Mouse (Mus musculus): Measurements from ENCODE around the gene Sipa1l1. TPM values are rescaled to one million over a fixed set of nuclear protein-coding genes. Genes with fewer than 3 reads are reported as not detected.

The Sipa1l1 gene
- polyA plus RNA-seq, 2 experiments: 2.6 to 2.7 TPM

- no peak overlapping the region for H3K27ac ChIP-seq
- WGBS (ENCODE audit: insufficient replicate concordance): 47% methylated on average over 4 of the region's 4 CpGs
- no peaks in the 10 kb centered on the region for H3K27me3 ChIP-seq (ENCODE audit: control insufficient read depth, insufficient read depth, low read length)
- no peaks in the 10 kb centered on the region for H3K9me3 ChIP-seq (ENCODE audit: control insufficient read depth, low read length)
- TF ChIP-seq CTCF (IDR thresholded peaks at IDR 0.05; ENCODE audit: low read depth) (no peak), EP300 (IDR thresholded peaks at IDR 0.05; ENCODE audit: low read depth) (no peak)
- peaks cover 0 to 6% of the 10 kb centered on the region in 2 experiments; a peak in 2 of 4 replicates for H3K4me1 ChIP-seq (replicated peaks; ENCODE audit: control insufficient read depth in 2 of 2, insufficient read depth in 2 of 2, low read length in 1 of 2)
- no peak for DNase-seq (ENCODE audit: low read depth in 3 of 3, low spot score in 3 of 3)
- H3K9ac ChIP-seq (replicated peaks): no peak overlapping the region
- H3K4me2 ChIP-seq (ENCODE audit: low read depth): no peak overlapping the region
- no peaks in the 10 kb centered on the region for H3K36me3 ChIP-seq (replicated peaks; ENCODE audit: control insufficient read depth, insufficient read depth, low read depth)
- no peak for ATAC-seq (ENCODE audit: insufficient read depth)
- no peak overlapping the region for H3K4me3 ChIP-seq (ENCODE audit: insufficient read depth in 1 of 2, low read depth in 2 of 2, low read length in 2 of 2)
Measured at GRCm38 (mm10) chr12:82334550-82334949, 165.4 kb downstream of the Sipa1l1 start.

- no peak for ATAC-seq (ENCODE audit: insufficient read depth)
- WGBS (ENCODE audit: insufficient replicate concordance): 30% methylated on average over 1 of the region's 1 CpGs
Measured at GRCm38 (mm10) chr12:82335095-82335494, 166.0 kb downstream of the Sipa1l1 start.

GRCm38 (mm10) chr12:82338550-82338949 is 169.4 kb downstream of the Sipa1l1 start:
- no peak overlapping the region for H3K4me2 ChIP-seq (ENCODE audit: low read depth)
- no peaks in the 10 kb centered on the region for H3K27me3 ChIP-seq (ENCODE audit: control insufficient read depth, insufficient read depth, low read length)
- no peak overlapping the region for H3K4me3 ChIP-seq (ENCODE audit: insufficient read depth in 1 of 2, low read depth in 2 of 2, low read length in 2 of 2)
- no peaks in the 10 kb centered on the region for H3K36me3 ChIP-seq (replicated peaks; ENCODE audit: control insufficient read depth, insufficient read depth, low read depth)
- DNase-seq (ENCODE audit: low read depth in 3 of 3, low spot score in 3 of 3) (no peak), ATAC-seq (ENCODE audit: insufficient read depth) (no peak)
- H3K9me3 ChIP-seq (ENCODE audit: control insufficient read depth, low read length): no peaks in the 10 kb centered on the region
- peaks cover 0 to under 1% of the 10 kb centered on the region in 2 experiments; a peak in 2 of 4 replicates for H3K4me1 ChIP-seq (replicated peaks; ENCODE audit: control insufficient read depth in 2 of 2, insufficient read depth in 2 of 2, low read length in 1 of 2)
- 58% methylated on average over 4 of the region's 4 CpGs for WGBS (ENCODE audit: insufficient replicate concordance)
- H3K9ac ChIP-seq (replicated peaks): no peak overlapping the region
- TF ChIP-seq EP300 (IDR thresholded peaks at IDR 0.05; ENCODE audit: low read depth) (no peak), CTCF (IDR thresholded peaks at IDR 0.05; ENCODE audit: low read depth) (no peak)
- H3K27ac ChIP-seq: no peak overlapping the region

More at GRCm38 (mm10) chr12:82335095-82335494, 166.0 kb downstream of the Sipa1l1 start:
- H3K4me3 ChIP-seq (ENCODE audit: insufficient read depth in 1 of 2, low read depth in 2 of 2, low read length in 2 of 2): no peak overlapping the region
- peaks cover 0 to 6% of the 10 kb centered on the region in 2 experiments; a peak in 2 of 4 replicates for H3K4me1 ChIP-seq (replicated peaks; ENCODE audit: control insufficient read depth in 2 of 2, insufficient read depth in 2 of 2, low read length in 1 of 2)
- H3K4me2 ChIP-seq (ENCODE audit: low read depth): no peak overlapping the region
- no peaks in the 10 kb centered on the region for H3K9me3 ChIP-seq (ENCODE audit: control insufficient read depth, low read length)
- TF ChIP-seq CTCF (IDR thresholded peaks at IDR 0.05; ENCODE audit: low read depth): no peak
- TF ChIP-seq EP300 (IDR thresholded peaks at IDR 0.05; ENCODE audit: low read depth): no peak
- H3K27ac ChIP-seq: no peak overlapping the region
- H3K9ac ChIP-seq (replicated peaks): no peak overlapping the region
- no peaks in the 10 kb centered on the region for H3K36me3 ChIP-seq (replicated peaks; ENCODE audit: control insufficient read depth, insufficient read depth, low read depth)
- H3K27me3 ChIP-seq (ENCODE audit: control insufficient read depth, insufficient read depth, low read length): no peaks in the 10 kb centered on the region
- no peak for DNase-seq (ENCODE audit: low read depth in 3 of 3, low spot score in 3 of 3)

- no peak overlapping the region for H3K9ac ChIP-seq (replicated peaks)
- ATAC-seq (ENCODE audit: insufficient read depth): no peak
Measured at GRCm38 (mm10) chr12:82339221-82339861, 170.2 kb downstream of the Sipa1l1 start.

GRCm38 (mm10) chr12:82340196-82340918 is 171.2 kb downstream of the Sipa1l1 start:
- no peak overlapping the region for H3K4me2 ChIP-seq (ENCODE audit: low read depth)
- no peak for ATAC-seq (ENCODE audit: insufficient read depth)
- DNase-seq (ENCODE audit: low read depth in 3 of 3, low spot score in 3 of 3): no peak
- H3K27me3 ChIP-seq (ENCODE audit: control insufficient read depth, insufficient read depth, low read length): no peaks in the 10 kb centered on the region
- no peak overlapping the region for H3K27ac ChIP-seq
- no peak overlapping the region for H3K4me3 ChIP-seq (ENCODE audit: insufficient read depth in 1 of 2, low read depth in 2 of 2, low read length in 2 of 2)
- WGBS (ENCODE audit: insufficient replicate concordance): 52% methylated on average over 6 of the region's 6 CpGs
- no peaks in the 10 kb centered on the region; a peak in 2 of 4 replicates for H3K4me1 ChIP-seq (replicated peaks; ENCODE audit: control insufficient read depth in 2 of 2, insufficient read depth in 2 of 2, low read length in 1 of 2)
- no peak overlapping the region for H3K9ac ChIP-seq (replicated peaks)
- no peaks in the 10 kb centered on the region for H3K9me3 ChIP-seq (ENCODE audit: control insufficient read depth, low read length)
- no peak for TF ChIP-seq EP300 (IDR thresholded peaks at IDR 0.05; ENCODE audit: low read depth)
- no peak for TF ChIP-seq CTCF (IDR thresholded peaks at IDR 0.05; ENCODE audit: low read depth)
- H3K36me3 ChIP-seq (replicated peaks; ENCODE audit: control insufficient read depth, insufficient read depth, low read depth): no peaks in the 10 kb centered on the region

More at GRCm38 (mm10) chr12:82339221-82339861, 170.2 kb downstream of the Sipa1l1 start:
- Histone ChIP-seq H3K4me1 (replicated peaks; ENCODE audit: control insufficient read depth in 2 of 2, insufficient read depth in 2 of 2, low read length in 1 of 2) (no peaks in the 10 kb centered on the region; a peak in 2 of 4 replicates), H3K36me3 (replicated peaks; ENCODE audit: control insufficient read depth, insufficient read depth, low read depth) (no peaks in the 10 kb centered on the region), H3K27me3 (ENCODE audit: control insufficient read depth, insufficient read depth, low read length) (no peaks in the 10 kb centered on the region), H3K27ac (no peak overlapping the region), H3K4me3 (ENCODE audit: insufficient read depth in 1 of 2, low read depth in 2 of 2, low read length in 2 of 2) (no peak overlapping the region), H3K9me3 (ENCODE audit: control insufficient read depth, low read length) (no peaks in the 10 kb centered on the region), H3K4me2 (ENCODE audit: low read depth) (no peak overlapping the region)
- no peak for DNase-seq (ENCODE audit: low read depth in 3 of 3, low spot score in 3 of 3)
- 44% methylated on average over 18 of the region's 18 CpGs for WGBS (ENCODE audit: insufficient replicate concordance)
- TF ChIP-seq CTCF (IDR thresholded peaks at IDR 0.05; ENCODE audit: low read depth): no peak
- TF ChIP-seq EP300 (IDR thresholded peaks at IDR 0.05; ENCODE audit: low read depth): no peak
